Mouse (Mus musculus): ENCODE measurements around the gene Galk1. TPM values are rescaled to one million over a fixed set of nuclear protein-coding genes. Genes with fewer than 3 reads are reported as not detected.

Galk1 gene
- polyA plus RNA-seq, 1 experiment from 2014 or later: 126 TPM

GRCm38 (mm10) chr11:116058022-116058614, 45.6 kb upstream of the Galk1 start:
- no peaks in the 10 kb centered on the region for H3K9me3 ChIP-seq (ENCODE audit: control insufficient read depth, low read length)
- no peak overlapping the region for H3K27ac ChIP-seq (replicated peaks)
- DNase-seq (ENCODE audit: low spot score): no peak
- TF ChIP-seq EP300 (optimal IDR thresholded peaks at IDR 0.05) (no peak), CTCF (IDR thresholded peaks at IDR 0.05; ENCODE audit: low read depth) (no peak)
- peaks cover 52% of the 10 kb centered on the region for H3K36me3 ChIP-seq (ENCODE audit: control insufficient read depth, insufficient read depth, low read length)
- no peak overlapping the region for H3K4me3 ChIP-seq (ENCODE audit: low read depth, low read length)
- no peaks in the 10 kb centered on the region for H3K4me1 ChIP-seq (replicated peaks; ENCODE audit: control insufficient read depth, insufficient read depth)
- 62% methylated on average over 12 of the region's 12 CpGs for WGBS
- no peak for ATAC-seq (ENCODE audit: low FRiP score, low TSS enrichment)
- no peak overlapping the region for H3K9ac ChIP-seq (ENCODE audit: low read length)
- no peaks in the 10 kb centered on the region for H3K27me3 ChIP-seq (ENCODE audit: control insufficient read depth, insufficient read depth, low read length)
- H3K4me2 ChIP-seq (replicated peaks; ENCODE audit: low read depth): no peak overlapping the region

GRCm38 (mm10) chr11:116057237-116057881, 44.8 kb upstream of the Galk1 start:
- no peak for DNase-seq (ENCODE audit: low spot score)
- no peaks in the 10 kb centered on the region for H3K27me3 ChIP-seq (ENCODE audit: control insufficient read depth, insufficient read depth, low read length)
- no peaks in the 10 kb centered on the region for H3K4me1 ChIP-seq (replicated peaks; ENCODE audit: control insufficient read depth, insufficient read depth)
- WGBS: 79% methylated on average over 4 of the region's 4 CpGs
- H3K27ac ChIP-seq (replicated peaks): no peak overlapping the region
- no peak for TF ChIP-seq CTCF (IDR thresholded peaks at IDR 0.05; ENCODE audit: low read depth)
- no peak for TF ChIP-seq EP300 (optimal IDR thresholded peaks at IDR 0.05)
- H3K4me2 ChIP-seq (replicated peaks; ENCODE audit: low read depth): no peak overlapping the region
- no peak overlapping the region for H3K4me3 ChIP-seq (ENCODE audit: low read depth, low read length)
- ATAC-seq (ENCODE audit: low FRiP score, low TSS enrichment): no peak
- H3K9me3 ChIP-seq (ENCODE audit: control insufficient read depth, low read length): no peaks in the 10 kb centered on the region
- H3K9ac ChIP-seq (ENCODE audit: low read length): no peak overlapping the region
- peaks cover 56% of the 10 kb centered on the region for H3K36me3 ChIP-seq (ENCODE audit: control insufficient read depth, insufficient read depth, low read length)

GRCm38 (mm10) chr11:116055873-116056272, 43.4 kb upstream of the Galk1 start:
- H3K27ac ChIP-seq (replicated peaks): no peak overlapping the region
- 91% methylated on average over 11 of the region's 11 CpGs for WGBS
- no peak overlapping the region for H3K9ac ChIP-seq (ENCODE audit: low read length)
- H3K36me3 ChIP-seq (ENCODE audit: control insufficient read depth, insufficient read depth, low read length): peaks cover 54% of the 10 kb centered on the region
- H3K9me3 ChIP-seq (ENCODE audit: control insufficient read depth, low read length): no peaks in the 10 kb centered on the region
- DNase-seq (ENCODE audit: low spot score) (no peak), ATAC-seq (ENCODE audit: low FRiP score, low TSS enrichment) (no peak)
- no peak for TF ChIP-seq CTCF (IDR thresholded peaks at IDR 0.05; ENCODE audit: low read depth)
- TF ChIP-seq EP300 (optimal IDR thresholded peaks at IDR 0.05): no peak
- H3K4me1 ChIP-seq (replicated peaks; ENCODE audit: control insufficient read depth, insufficient read depth): no peaks in the 10 kb centered on the region
- H3K4me3 ChIP-seq (ENCODE audit: low read depth, low read length): no peak overlapping the region
- H3K27me3 ChIP-seq (ENCODE audit: control insufficient read depth, insufficient read depth, low read length): no peaks in the 10 kb centered on the region
- H3K4me2 ChIP-seq (replicated peaks; ENCODE audit: low read depth): no peak overlapping the region

- ATAC-seq (ENCODE audit: low FRiP score, low TSS enrichment) (no peak), DNase-seq (ENCODE audit: low spot score) (no peak)
- TF ChIP-seq CTCF (IDR thresholded peaks at IDR 0.05; ENCODE audit: low read depth) (no peak), EP300 (optimal IDR thresholded peaks at IDR 0.05) (no peak)
- H3K4me1 ChIP-seq (replicated peaks; ENCODE audit: control insufficient read depth, insufficient read depth): no peaks in the 10 kb centered on the region
- 94% methylated on average over 9 of the region's 9 CpGs for WGBS
- no peak overlapping the region for H3K4me2 ChIP-seq (replicated peaks; ENCODE audit: low read depth)
- H3K4me3 ChIP-seq (ENCODE audit: low read depth, low read length): no peak overlapping the region
- H3K9ac ChIP-seq (ENCODE audit: low read length): no peak overlapping the region
- H3K27ac ChIP-seq (replicated peaks): no peak overlapping the region
- no peaks in the 10 kb centered on the region for H3K9me3 ChIP-seq (ENCODE audit: control insufficient read depth, low read length)
- no peaks in the 10 kb centered on the region for H3K27me3 ChIP-seq (ENCODE audit: control insufficient read depth, insufficient read depth, low read length)
- H3K36me3 ChIP-seq (ENCODE audit: control insufficient read depth, insufficient read depth, low read length): peaks cover 50% of the 10 kb centered on the region
Observed at GRCm38 (mm10) chr11:116053510-116054229, 41.2 kb upstream of the Galk1 start.

- Histone ChIP-seq H3K4me1 (replicated peaks; ENCODE audit: control insufficient read depth, insufficient read depth) (no peaks in the 10 kb centered on the region), H3K4me3 (ENCODE audit: low read depth, low read length) (no peak overlapping the region), H3K9ac (ENCODE audit: low read length) (no peak overlapping the region), H3K9me3 (ENCODE audit: control insufficient read depth, low read length) (no peaks in the 10 kb centered on the region), H3K27me3 (ENCODE audit: control insufficient read depth, insufficient read depth, low read length) (no peaks in the 10 kb centered on the region), H3K27ac (replicated peaks) (0 out of 2 replicates have a peak overlapping the region, but pooled peaks have one; percentile 4), H3K4me2 (replicated peaks; ENCODE audit: low read depth) (no peak overlapping the region), H3K36me3 (ENCODE audit: control insufficient read depth, insufficient read depth, low read length) (peaks cover 35% of the 10 kb centered on the region)
- TF ChIP-seq EP300 (optimal IDR thresholded peaks at IDR 0.05): no peak
- TF ChIP-seq CTCF (IDR thresholded peaks at IDR 0.05; ENCODE audit: low read depth): no peak
- no peak for ATAC-seq (ENCODE audit: low FRiP score, low TSS enrichment)
- WGBS: 81% methylated on average over 4 of the region's 4 CpGs
- DNase-seq (ENCODE audit: low spot score): no peak
Observed at GRCm38 (mm10) chr11:116050196-116050595, 37.7 kb upstream of the Galk1 start.

GRCm38 (mm10) chr11:116049610-116050009, 37.1 kb upstream of the Galk1 start:
- DNase-seq (ENCODE audit: low spot score): no peak
- Histone ChIP-seq H3K27ac (replicated peaks) (no peak overlapping the region), H3K9ac (ENCODE audit: low read length) (no peak overlapping the region), H3K4me1 (replicated peaks; ENCODE audit: control insufficient read depth, insufficient read depth) (no peaks in the 10 kb centered on the region), H3K9me3 (ENCODE audit: control insufficient read depth, low read length) (no peaks in the 10 kb centered on the region), H3K27me3 (ENCODE audit: control insufficient read depth, insufficient read depth, low read length) (no peaks in the 10 kb centered on the region), H3K4me3 (ENCODE audit: low read depth, low read length) (no peak overlapping the region), H3K36me3 (ENCODE audit: control insufficient read depth, insufficient read depth, low read length) (peaks cover 30% of the 10 kb centered on the region; the same call in 1 of the 2 replicates), H3K4me2 (replicated peaks; ENCODE audit: low read depth) (no peak overlapping the region)
- TF ChIP-seq EP300 (optimal IDR thresholded peaks at IDR 0.05): no peak
- no peak for TF ChIP-seq CTCF (IDR thresholded peaks at IDR 0.05; ENCODE audit: low read depth)
- WGBS: 70% methylated on average over 2 of the region's 2 CpGs
- no peak for ATAC-seq (ENCODE audit: low FRiP score, low TSS enrichment)
